In the genomic region with DNA sequence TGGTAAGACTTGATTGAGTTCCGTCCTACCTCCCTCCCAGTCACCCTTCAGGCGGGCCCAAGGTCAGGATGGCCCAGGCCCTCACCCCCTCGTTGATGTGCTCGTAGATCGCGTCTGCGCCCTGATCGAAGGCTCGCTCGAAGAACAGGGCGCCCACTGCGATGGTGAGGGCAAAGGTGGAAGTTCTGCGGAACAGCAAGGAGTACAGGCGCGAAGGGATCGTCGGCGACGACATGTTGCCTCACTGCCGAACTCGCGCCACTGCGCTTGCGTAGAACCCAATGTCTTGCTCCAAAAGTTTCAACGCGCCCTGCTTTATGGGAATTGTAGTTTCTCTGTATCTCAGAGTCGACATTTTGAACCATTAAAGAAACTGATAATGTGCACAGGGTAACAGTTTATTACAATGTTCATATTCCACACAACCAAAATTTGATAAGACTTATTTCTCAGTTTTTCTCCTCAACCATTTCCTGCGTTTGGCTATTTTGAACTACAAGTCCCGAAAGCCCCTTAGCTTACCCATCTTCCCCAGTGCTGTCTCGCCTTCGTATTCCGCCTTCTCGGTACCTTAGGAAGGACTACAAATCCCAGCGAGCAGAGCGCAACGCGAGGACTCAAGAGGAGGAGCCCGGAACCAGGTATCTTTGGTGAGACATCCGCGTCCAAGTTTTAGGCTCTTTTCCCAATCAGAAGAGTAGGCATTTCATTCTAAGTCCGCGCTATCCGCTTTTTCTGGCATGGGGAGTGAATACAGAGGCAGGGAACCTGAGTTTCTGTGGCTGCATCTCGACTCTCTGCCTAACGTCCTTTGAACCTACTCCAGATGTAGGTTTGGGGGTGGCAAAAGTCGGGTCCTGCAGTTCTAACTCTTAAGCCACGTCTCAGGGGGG, we compare ENCODE assay signal across 7 mouse cellular contexts. TPM values are rescaled to one million over a fixed set of nuclear protein-coding genes. Genes with fewer than 3 reads are reported as not detected.
DNase-seq lines count a peak whose midpoint lies in the region; ATAC-seq lines count a peak whose summit lies in the region.

Gene Uqcr10 (minus strand): TSS at position 271 of the 893 bp plus-strand sequence.
Gene Zmat5 (plus strand): TSS at position 607 of the 893 bp plus-strand sequence.

- H3K4me1 ChIP-seq in embryonic facial prominence, embryonic 12.5 days, result peaks cover 12% of the 10 kb centered on the region
- H3K4me1 ChIP-seq in limb, embryonic 11.5 days (ENCODE audit: control insufficient read depth, insufficient read depth, low read length), result no peaks in the 10 kb centered on the region
- peaks cover 16% of the 10 kb centered on the region for H3K4me1 ChIP-seq in midbrain, embryonic 14.5 days (ENCODE audit: control insufficient read depth, insufficient read depth, low read length)

- peaks cover 18% of the 10 kb centered on the region for H3K36me3 ChIP-seq in embryonic facial prominence, embryonic 12.5 days
- H3K36me3 ChIP-seq in limb, embryonic 11.5 days (ENCODE audit: control insufficient read depth, insufficient read depth, low read length), result peaks cover 9% of the 10 kb centered on the region
- H3K36me3 ChIP-seq in midbrain, embryonic 14.5 days (ENCODE audit: control insufficient read depth, insufficient read depth, low read length), result peaks cover 12% of the 10 kb centered on the region

- H3K9ac ChIP-seq in embryonic facial prominence, embryonic 12.5 days, result peak within 1 kb of the TSS; percentile 83
- H3K9ac ChIP-seq in limb, embryonic 11.5 days (ENCODE audit: low read length), result peak within 1 kb of the TSS; percentile 87
- peak within 1 kb of the TSS; percentile 68 for H3K9ac ChIP-seq in midbrain, embryonic 14.5 days (replicated peaks; ENCODE audit: low read length)

- under 1% methylated on average over 47 of the region's 47 CpGs for WGBS in embryonic facial prominence, embryonic 12.5 days
- under 1% methylated on average over 47 of the region's 47 CpGs for WGBS in limb, embryonic 11.5 days
- WGBS in midbrain, embryonic 14.5 days, result under 1% methylated on average over 47 of the region's 47 CpGs

- H3K4me3 ChIP-seq in embryonic facial prominence, embryonic 12.5 days, result peak within 1 kb of the TSS; percentile 86
- H3K4me3 ChIP-seq in limb, embryonic 11.5 days (ENCODE audit: low read depth, low read length), result peak within 1 kb of the TSS; percentile 88
- H3K4me3 ChIP-seq in midbrain, embryonic 14.5 days (replicated peaks; ENCODE audit: low read depth, low read length), result peak within 1 kb of the TSS; percentile 82

- peak within 1 kb of the TSS; percentile 65 for H3K27ac ChIP-seq in embryonic facial prominence, embryonic 12.5 days
- H3K27ac ChIP-seq in limb, embryonic 11.5 days (replicated peaks; ENCODE audit: low read depth, low read length), result no peak within 1 kb of the TSS
- peak within 1 kb of the TSS; percentile 70; the same call in 1 of the 2 replicates for H3K27ac ChIP-seq in midbrain, embryonic 14.5 days (replicated peaks; ENCODE audit: low read depth, low read length)

- ATAC-seq in embryonic facial prominence, embryonic 12.5 days (ENCODE audit: insufficient number of reproducible peaks, insufficient read depth, low FRiP score, low TSS enrichment), result peak; percentile 94
- ATAC-seq in limb, embryonic 11.5 days (ENCODE audit: insufficient number of reproducible peaks, low FRiP score, low TSS enrichment, low read depth), result peak; percentile 88
- ATAC-seq in midbrain, embryonic 14.5 days (ENCODE audit: low FRiP score, low TSS enrichment), result peak; percentile 95

- H3K9me3 ChIP-seq in embryonic facial prominence, embryonic 12.5 days, result no peaks in the 10 kb centered on the region
- no peaks in the 10 kb centered on the region for H3K9me3 ChIP-seq in limb, embryonic 11.5 days (ENCODE audit: control insufficient read depth, low read length)
- H3K9me3 ChIP-seq in midbrain, embryonic 14.5 days (ENCODE audit: control insufficient read depth, low read length), result no peaks in the 10 kb centered on the region

- no peaks in the 10 kb centered on the region for H3K27me3 ChIP-seq in embryonic facial prominence, embryonic 12.5 days
- no peaks in the 10 kb centered on the region for H3K27me3 ChIP-seq in limb, embryonic 11.5 days (ENCODE audit: control insufficient read depth, insufficient read depth, low read length)
- no peaks in the 10 kb centered on the region for H3K27me3 ChIP-seq in midbrain, embryonic 14.5 days (ENCODE audit: control insufficient read depth, insufficient read depth, low read length)

- peak within 1 kb of the TSS; percentile 78 for H3K4me2 ChIP-seq in embryonic facial prominence, embryonic 12.5 days (replicated peaks)
- H3K4me2 ChIP-seq in limb, embryonic 11.5 days (ENCODE audit: low read depth, severe bottlenecking), result peak within 1 kb of the TSS; percentile 80
- H3K4me2 ChIP-seq in midbrain, embryonic 14.5 days (ENCODE audit: low read length), result peak within 1 kb of the TSS; percentile 90

- peak; percentile 93 for DNase-seq in adrenal gland, postnatal 25 days
- DNase-seq in heart, adult 11 months, result peak; percentile 99
- peak; percentile 94 for DNase-seq in kidney, adult 18-20 months
- DNase-seq in limb, embryonic 11.5 days (ENCODE audit: low spot score), result peak; percentile 91
- peak; percentile 97 for DNase-seq in midbrain, embryonic 14.5 days
- peak; percentile 81 to 88 for DNase-seq in spleen, adult 18-20 months

RNA-seq across cellular contexts. Expression of gene Uqcr10, which starts in this region (rescaled TPM):
- 790 and 849 TPM in 2 replicates for total RNA-seq in adrenal gland, postnatal 25 days (2021)
- 641 and 685 TPM in 2 replicates for polyA plus RNA-seq in embryonic facial prominence, embryonic 12.5 days (2016; fragmentation: Nextera tagmentation; extraction: Ambion mirVana)
- polyA plus RNA-seq in limb, embryonic 11.5 days (2014; fragmentation: Nextera tagmentation; extraction: Ambion mirVana), result 639 and 641 TPM in 2 replicates
- polyA plus RNA-seq in midbrain, embryonic 14.5 days (2014; fragmentation: Nextera tagmentation; extraction: Ambion mirVana), result 495 and 649 TPM in 2 replicates

RNA-seq across cellular contexts. Expression of gene Zmat5, which starts in this region (rescaled TPM):
- 53.1 and 55.3 TPM in 2 replicates for total RNA-seq in adrenal gland, postnatal 25 days (2021)
- 60.7 and 65.3 TPM in 2 replicates for polyA plus RNA-seq in embryonic facial prominence, embryonic 12.5 days (2016; fragmentation: Nextera tagmentation; extraction: Ambion mirVana)
- polyA plus RNA-seq in limb, embryonic 11.5 days (2014; fragmentation: Nextera tagmentation; extraction: Ambion mirVana), result 77.1 and 78.9 TPM in 2 replicates
- 60.0 and 63.6 TPM in 2 replicates for polyA plus RNA-seq in midbrain, embryonic 14.5 days (2014; fragmentation: Nextera tagmentation; extraction: Ambion mirVana)
